Mouse (Mus musculus) forebrain, embryonic 12.5 days (tissue): ENCODE results near the gene Snip1. TPM values are rescaled to one million over a fixed set of nuclear protein-coding genes. Genes with fewer than 3 reads are reported as not detected.

Experiments used
- ATAC-seq: fragments of 200-750 bp; cut with Nextera tagmentation; 2 replicates; pipeline ENCODE4 v1.8.0; 2017; ENCODE audit warnings: moderate TSS enrichment; ENCODE audit not compliant: low FRiP score
- H3K27ac ChIP-seq: fragments of 300-500 bp; sonication (generic); 2 replicates; pipeline ENCODE4 v1.5.1; 2016; ENCODE audit warnings: mild to moderate bottlenecking
- H3K27me3 ChIP-seq: fragments of 300-500 bp; sonication (generic); 2 replicates; pipeline ENCODE4 v1.6.1; 2016; ENCODE audit warnings: mild to moderate bottlenecking
- H3K36me3 ChIP-seq: fragments of 300-500 bp; sonication (generic); replicated peaks from 2 replicates; pipeline ENCODE4 v1.6.1; 2016; ENCODE audit warnings: mild to moderate bottlenecking
- H3K4me1 ChIP-seq: fragments of 300-500 bp; sonication (generic); 2 replicates; pipeline ENCODE4 v1.6.1; 2016
- H3K4me2 ChIP-seq: fragments of 300-500 bp; sonication (generic); 2 replicates; pipeline ENCODE4 v1.6.1; 2016; ENCODE audit warnings: mild to moderate bottlenecking, moderate library complexity
- H3K4me3 ChIP-seq: fragments of 300-500 bp; sonication (generic); replicated peaks from 2 replicates; pipeline ENCODE4 v1.5.1; 2016; ENCODE audit warnings: mild to moderate bottlenecking
- H3K9ac ChIP-seq: fragments of 300-500 bp; sonication (generic); 2 replicates; pipeline ENCODE4 v1.6.1; 2016; ENCODE audit warnings: mild to moderate bottlenecking
- H3K9me3 ChIP-seq: fragments of 300-500 bp; sonication (generic); 2 replicates; pipeline ENCODE4 v1.6.1; 2016
- WGBS: fragments of 180-500 bp; shearing (Covaris S2); methylation state at CpG from one replicate; pipeline ENCODE4 v1.1.7; 2016; 5-methylcytosine and 5-hydroxymethylcytosine counted together
- polyA plus RNA-seq: library from polyadenylated mRNA; unstranded; fragments of >200 nt; fragmentation: Nextera tagmentation; extraction: Ambion mirVana; gene quantifications from 2 replicates; pipeline ENCODE4 v1.2.1, GENCODE M21; 2016

Gene Snip1
- polyA plus RNA-seq, 1 experiment from 2014 or later = 32.2 TPM

GRCm38 (mm10) chr4:125115081-125115480 is 48.6 kb downstream of the Snip1 start:
- ATAC-seq = no peak
- H3K27me3 ChIP-seq = no peaks in the 10 kb centered on the region
- no peak overlapping the region for H3K4me3 ChIP-seq
- no peak overlapping the region for H3K4me2 ChIP-seq
- H3K9ac ChIP-seq = no peak overlapping the region
- peaks cover 14% of the 10 kb centered on the region; the same call in 1 of the 2 replicates for H3K4me1 ChIP-seq
- H3K9me3 ChIP-seq = no peaks in the 10 kb centered on the region
- H3K36me3 ChIP-seq = peaks cover 23% of the 10 kb centered on the region
- no peak overlapping the region for H3K27ac ChIP-seq
- WGBS = 84% methylated on average over 4 of the region's 4 CpGs

GRCm38 (mm10) chr4:125115710-125116089 is 49.2 kb downstream of the Snip1 start:
- Histone ChIP-seq H3K36me3 (peaks cover 17% of the 10 kb centered on the region), H3K4me3 (no peak overlapping the region), H3K9ac (no peak overlapping the region), H3K4me1 (peaks cover 14% of the 10 kb centered on the region; the same call in 1 of the 2 replicates), H3K27me3 (no peaks in the 10 kb centered on the region), H3K27ac (no peak overlapping the region), H3K9me3 (no peaks in the 10 kb centered on the region), H3K4me2 (no peak overlapping the region)
- 45% methylated on average over 6 of the region's 6 CpGs for WGBS
- no peak for ATAC-seq

DNA sequence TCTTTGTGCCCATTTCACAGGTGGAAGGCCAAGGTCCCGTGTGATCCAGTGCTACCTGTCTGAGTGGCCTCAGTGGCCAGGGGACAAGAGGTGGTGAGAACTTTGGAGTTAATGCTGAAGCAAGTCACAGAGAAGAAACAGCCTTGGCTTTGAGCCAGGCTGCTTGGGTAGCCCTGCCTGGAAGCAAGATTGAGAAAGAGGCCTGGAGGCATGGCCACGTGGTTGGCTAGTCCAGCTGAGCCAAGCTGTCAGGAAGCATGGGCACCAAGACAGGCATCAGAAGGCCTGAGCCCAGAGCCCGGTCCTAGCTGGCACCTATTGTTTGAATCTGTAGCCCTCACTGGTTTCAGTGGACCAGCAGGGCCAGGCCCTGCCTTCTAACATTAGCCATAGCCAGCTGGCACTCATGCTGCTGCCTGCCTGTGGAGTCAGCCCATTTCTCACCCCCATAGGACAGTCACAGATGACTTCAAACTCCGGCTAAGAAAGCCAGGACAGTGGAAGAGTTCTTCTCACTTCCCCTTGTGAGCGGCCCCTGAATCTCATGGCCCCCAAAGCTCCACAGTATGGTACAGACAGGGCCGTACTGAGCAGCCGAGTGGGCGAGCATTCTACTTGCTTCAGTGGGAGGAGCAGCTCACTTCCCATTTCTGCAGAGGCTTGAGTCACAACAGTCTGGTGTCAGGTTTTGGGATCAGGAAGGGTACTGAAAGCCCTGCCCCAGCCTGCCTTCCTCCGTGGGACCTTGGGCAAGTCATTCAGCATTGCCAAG is 49.8 kb downstream of the Snip1 start:
- H3K4me1 ChIP-seq = peaks cover 14% of the 10 kb centered on the region; the same call in 1 of the 2 replicates
- no peaks in the 10 kb centered on the region for H3K27me3 ChIP-seq
- no peak for ATAC-seq
- H3K36me3 ChIP-seq = peaks cover 11% of the 10 kb centered on the region
- no peak overlapping the region for H3K27ac ChIP-seq
- no peak overlapping the region for H3K4me2 ChIP-seq
- H3K9ac ChIP-seq = no peak overlapping the region
- H3K4me3 ChIP-seq = no peak overlapping the region
- 78% methylated on average over 9 of the region's 9 CpGs for WGBS
- H3K9me3 ChIP-seq = no peaks in the 10 kb centered on the region

DNA sequence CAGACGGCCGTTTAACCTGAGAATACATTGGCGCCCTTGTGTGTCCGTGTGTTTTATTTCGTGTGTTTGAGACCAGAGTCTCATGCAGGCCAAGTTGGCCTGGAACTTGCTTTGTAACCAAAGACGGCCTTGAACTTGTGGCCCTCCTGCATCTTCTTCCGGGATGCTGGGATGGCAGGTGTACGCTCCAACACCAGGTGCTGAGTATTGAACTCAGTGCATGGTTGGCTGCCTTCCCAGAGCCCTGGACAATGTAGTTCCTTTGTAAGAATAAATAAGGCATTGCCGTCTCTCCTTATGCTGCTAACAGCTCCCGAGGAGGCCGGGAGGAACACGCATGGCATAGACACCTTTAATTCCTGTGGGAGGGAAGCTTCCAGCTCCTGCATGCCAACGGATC is 50.5 kb downstream of the Snip1 start:
- no peak for ATAC-seq
- no peak overlapping the region for H3K9ac ChIP-seq
- 81% methylated on average over 13 of the region's 13 CpGs for WGBS
- peaks cover 6% of the 10 kb centered on the region; the same call in 1 of the 2 replicates for H3K36me3 ChIP-seq
- no peak overlapping the region for H3K4me3 ChIP-seq
- peaks cover 14% of the 10 kb centered on the region; the same call in 1 of the 2 replicates for H3K4me1 ChIP-seq
- no peak overlapping the region for H3K27ac ChIP-seq
- no peaks in the 10 kb centered on the region for H3K9me3 ChIP-seq
- no peak overlapping the region for H3K4me2 ChIP-seq
- no peaks in the 10 kb centered on the region for H3K27me3 ChIP-seq

DNA sequence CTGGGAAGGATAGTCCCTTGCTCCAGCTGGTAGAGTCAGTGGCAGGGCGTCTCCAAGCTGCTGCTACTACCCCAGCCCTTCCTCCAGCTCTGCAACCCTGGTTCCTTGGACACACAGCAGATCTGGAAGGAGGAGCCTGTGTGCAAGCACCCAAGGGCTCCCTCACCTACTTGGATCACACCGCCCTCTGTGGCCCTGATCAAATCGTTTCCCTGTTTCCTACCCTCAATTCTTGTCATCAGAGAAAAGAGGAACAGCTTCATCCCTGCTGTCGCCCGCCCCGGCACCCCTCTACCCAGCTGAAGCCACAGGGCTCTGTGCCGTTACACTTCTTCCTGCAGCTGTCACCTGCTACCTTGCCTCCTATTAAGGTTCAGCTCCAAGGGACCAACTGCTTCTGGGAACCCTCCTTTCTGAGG is 51.4 kb downstream of the Snip1 start:
- H3K9me3 ChIP-seq = no peaks in the 10 kb centered on the region
- no peaks in the 10 kb centered on the region for H3K36me3 ChIP-seq
- H3K9ac ChIP-seq = no peak overlapping the region
- peaks cover 22% of the 10 kb centered on the region for H3K4me1 ChIP-seq
- no peak overlapping the region for H3K27ac ChIP-seq
- 82% methylated on average over 7 of the region's 7 CpGs for WGBS
- 0 out of 2 replicates have a peak, but pooled peaks cover 4% of the 10 kb centered on the region for H3K27me3 ChIP-seq
- no peak overlapping the region for H3K4me2 ChIP-seq
- H3K4me3 ChIP-seq = no peak overlapping the region
- ATAC-seq = no peak

DNA sequence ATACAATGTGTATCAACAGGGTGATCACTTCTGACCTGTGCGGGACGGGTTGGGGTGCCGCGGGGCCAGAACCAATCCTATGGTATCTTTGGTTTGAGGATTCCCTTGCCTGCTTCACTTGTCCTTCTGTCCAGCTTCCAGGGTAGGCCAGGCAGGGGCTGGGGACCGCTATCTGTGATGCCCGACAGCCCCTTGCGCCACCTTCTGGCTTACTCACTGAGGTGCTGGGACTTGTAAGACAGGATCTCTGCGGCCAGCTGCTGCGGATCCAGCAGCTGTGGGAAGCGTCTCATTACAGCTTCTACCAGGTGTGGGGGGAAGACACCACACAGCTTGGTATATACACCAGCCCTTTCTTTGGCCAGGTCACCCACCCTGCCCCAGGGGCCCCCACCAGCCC is 52.6 kb downstream of the Snip1 start:
- Histone ChIP-seq H3K36me3 (no peaks in the 10 kb centered on the region), H3K27me3 (peaks cover 9% of the 10 kb centered on the region; the same call in 1 of the 2 replicates), H3K4me2 (no peak overlapping the region), H3K27ac (no peak overlapping the region), H3K9ac (no peak overlapping the region), H3K4me1 (peaks cover 26% of the 10 kb centered on the region), H3K4me3 (no peak overlapping the region), H3K9me3 (no peaks in the 10 kb centered on the region)
- 28% methylated on average over 10 of the region's 10 CpGs for WGBS
- ATAC-seq = no peak

DNA sequence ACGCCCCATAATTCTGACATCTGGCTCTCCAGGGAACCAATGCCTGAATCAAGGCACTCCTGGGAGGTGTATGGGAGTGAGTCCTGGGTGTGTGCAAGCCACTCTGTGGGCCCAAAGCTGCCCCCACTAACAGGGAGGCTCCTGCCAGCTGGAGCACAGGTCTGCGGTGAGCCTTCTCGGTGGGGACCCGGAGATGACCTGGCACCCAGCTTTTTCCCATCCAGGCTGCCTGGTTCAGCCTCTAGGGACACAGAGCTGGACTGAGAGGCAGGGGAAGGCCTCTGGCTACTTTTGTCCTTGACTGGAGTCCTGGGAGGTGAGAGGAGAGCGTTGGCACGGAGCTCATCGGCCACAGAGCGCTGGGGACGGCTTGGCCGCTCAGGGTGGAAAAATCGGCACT is 53.2 kb downstream of the Snip1 start:
- no peak overlapping the region for H3K4me3 ChIP-seq
- peaks cover 15% of the 10 kb centered on the region; the same call in 1 of the 2 replicates for H3K27me3 ChIP-seq
- no peak overlapping the region for H3K4me2 ChIP-seq
- H3K9me3 ChIP-seq = no peaks in the 10 kb centered on the region
- no peaks in the 10 kb centered on the region for H3K36me3 ChIP-seq
- WGBS = 93% methylated on average over 11 of the region's 11 CpGs
- H3K9ac ChIP-seq = no peak overlapping the region
- peaks cover 22% of the 10 kb centered on the region for H3K4me1 ChIP-seq
- no peak overlapping the region for H3K27ac ChIP-seq
- ATAC-seq = no peak

GRCm38 (mm10) chr4:125122431-125123278 is 56.2 kb downstream of the Snip1 start:
- H3K4me2 ChIP-seq = no peak overlapping the region
- H3K4me3 ChIP-seq = no peak overlapping the region
- ATAC-seq = no peak
- H3K27ac ChIP-seq = no peak overlapping the region
- H3K9me3 ChIP-seq = no peaks in the 10 kb centered on the region
- no peaks in the 10 kb centered on the region for H3K36me3 ChIP-seq
- H3K4me1 ChIP-seq = peaks cover 20% of the 10 kb centered on the region
- 20% methylated on average over 16 of the region's 16 CpGs for WGBS
- H3K9ac ChIP-seq = no peak overlapping the region
- peaks cover 30% of the 10 kb centered on the region for H3K27me3 ChIP-seq

DNA sequence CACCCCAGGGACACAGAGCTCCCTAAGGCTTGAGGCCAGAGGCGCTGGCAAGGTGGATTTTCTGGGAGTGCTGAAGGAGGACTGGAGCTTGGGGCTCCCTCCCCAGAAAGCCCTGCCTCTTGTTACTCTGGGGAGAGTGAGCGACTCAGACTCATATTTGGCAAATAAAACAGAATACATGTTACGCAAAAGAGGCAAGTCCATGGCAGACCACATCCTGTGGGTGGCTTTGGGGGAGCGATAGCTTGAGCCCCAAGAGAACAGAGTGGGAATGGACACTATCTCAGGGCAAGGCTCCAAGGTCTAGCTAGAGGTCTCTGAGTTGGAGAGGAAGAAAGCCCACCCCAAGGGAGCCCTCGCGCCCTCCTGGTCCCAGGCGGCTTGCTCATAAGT is 56.8 kb downstream of the Snip1 start:
- no peak overlapping the region for H3K27ac ChIP-seq
- no peaks in the 10 kb centered on the region for H3K36me3 ChIP-seq
- no peak for ATAC-seq
- WGBS = 75% methylated on average over 7 of the region's 7 CpGs
- H3K9ac ChIP-seq = no peak overlapping the region
- H3K4me3 ChIP-seq = no peak overlapping the region
- peaks cover 24% of the 10 kb centered on the region for H3K4me1 ChIP-seq
- no peak overlapping the region for H3K4me2 ChIP-seq
- H3K9me3 ChIP-seq = no peaks in the 10 kb centered on the region
- H3K27me3 ChIP-seq = peaks cover 36% of the 10 kb centered on the region

Other genes with a start within 250 kb of the Snip1 start
- 45.0 and 48.5 TPM in 2 replicates for gene Yrdc, start 216.0 kb upstream of the Snip1 start, polyA plus RNA-seq
- gene 1110065P20Rik, start 215.5 kb upstream of the Snip1 start, polyA plus RNA-seq = 60.1 and 64.9 TPM in 2 replicates
- gene Maneal, start 204.5 kb upstream of the Snip1 start, polyA plus RNA-seq = 5.6 and 9.7 TPM in 2 replicates
- gene Epha10, start 185.8 kb upstream of the Snip1 start, polyA plus RNA-seq = 1.2 and 1.9 TPM in 2 replicates
- 16.7 and 18.9 TPM in 2 replicates for gene 9930104L06Rik, start 129.6 kb upstream of the Snip1 start, polyA plus RNA-seq
- gene Cdca8, start 127.4 kb upstream of the Snip1 start, polyA plus RNA-seq = 243 and 257 TPM in 2 replicates
- 20.3 and 26.2 TPM in 2 replicates for gene Rspo1, start 80.2 kb upstream of the Snip1 start, polyA plus RNA-seq
- 97.1 and 103 TPM in 2 replicates for gene Gnl2, start 50.1 kb upstream of the Snip1 start, polyA plus RNA-seq
- gene Dnali1, start 969 bp upstream of the Snip1 start, polyA plus RNA-seq = 0.28 and 0.41 TPM in 2 replicates
- gene Meaf6, start 18.5 kb downstream of the Snip1 start, polyA plus RNA-seq = 128 and 138 TPM in 2 replicates
- gene Zc3h12a, start 61.2 kb downstream of the Snip1 start, polyA plus RNA-seq = 0.18 and 0.23 TPM in 2 replicates